Mouse (Mus musculus) intestine, postnatal 0 days (tissue): ENCODE measurements around the gene Bpifc. TPM values are rescaled to one million over a fixed set of nuclear protein-coding genes. Genes with fewer than 3 reads are reported as not detected.
A peak's percentile ranks its signal among the peaks of the same experiment; 100 is the strongest.

Experiments used
- ATAC-seq: fragments of 200-750 bp; cut with Nextera tagmentation; 2 replicates; pipeline ENCODE4 v1.8.0; 2017; ENCODE audit warnings: mild to moderate bottlenecking, moderate TSS enrichment, moderate library complexity
- H3K27ac ChIP-seq: fragments of 300-500 bp; sonication (generic); 2 replicates; pipeline ENCODE4 v1.5.1; 2014; ENCODE audit warnings: mild to moderate bottlenecking, low read depth, low read length, moderate library complexity
- H3K27me3 ChIP-seq: fragments of 300-500 bp; sonication (generic); replicated peaks from 2 replicates; pipeline ENCODE4 v1.6.1; 2014; ENCODE audit warnings: low read length, mixed read lengths; ENCODE audit not compliant: control insufficient read depth, insufficient read depth
- H3K36me3 ChIP-seq: fragments of 300-500 bp; sonication (generic); 2 replicates; pipeline ENCODE4 v1.6.1; 2014; ENCODE audit warnings: mild to moderate bottlenecking, moderate library complexity; ENCODE audit not compliant: control insufficient read depth, insufficient read depth
- H3K4me1 ChIP-seq: fragments of 300-500 bp; sonication (generic); replicated peaks from 2 replicates; pipeline ENCODE4 v1.6.1; 2014; ENCODE audit warnings: antibody characterized with exemption, low read length, mixed read lengths; ENCODE audit not compliant: control insufficient read depth, insufficient read depth
- H3K4me2 ChIP-seq: fragments of 300-500 bp; sonication (generic); replicated peaks from 2 replicates; pipeline ENCODE4 v1.6.1; 2014; ENCODE audit warnings: low read depth, mild to moderate bottlenecking, moderate library complexity
- H3K4me3 ChIP-seq: fragments of 300-500 bp; sonication (generic); 2 replicates; pipeline ENCODE4 v1.5.1; 2014; ENCODE audit warnings: low read depth, low read length
- H3K9ac ChIP-seq: fragments of 300-500 bp; sonication (generic); 2 replicates; pipeline ENCODE4 v1.6.1; 2014; ENCODE audit warnings: mild to moderate bottlenecking, low read depth, low read length
- H3K9me3 ChIP-seq: fragments of 300-500 bp; sonication (generic); 2 replicates; pipeline ENCODE4 v1.6.1; 2016; ENCODE audit warnings: mixed run types; ENCODE audit not compliant: control insufficient read depth
- CTCF ChIP-seq: sonication (generic); IDR thresholded peaks from 2 replicates; pipeline ENCODE4 v1.5.1; 2016; ENCODE audit warnings: low read depth, mild to moderate bottlenecking, control low read depth, antibody characterized with exemption, moderate library complexity
- WGBS: fragments of 180-500 bp; shearing (Covaris S2); extraction: QIAGEN DNeasy Blood & Tissue Kit; methylation state at CpG from one replicate; pipeline ENCODE4 v1.1.7; 2014; 5-methylcytosine and 5-hydroxymethylcytosine counted together
- polyA plus RNA-seq: library from polyadenylated mRNA; unstranded; fragments of >200 nt; fragmentation: Nextera tagmentation; extraction: Ambion mirVana; gene quantifications from 2 replicates; pipeline ENCODE4 v1.2.1, GENCODE M21; 2015

Gene Bpifc
- polyA plus RNA-seq, 1 experiment from 2014 or later = not detected

- Histone ChIP-seq H3K4me2 (peak within 1 kb of the TSS; percentile 68), H3K27me3 (no peaks in the 10 kb centered on the region), H3K9me3 (no peaks in the 10 kb centered on the region), H3K4me3 (peak within 1 kb of the TSS; percentile 87), H3K27ac (peak within 1 kb of the TSS; percentile 96), H3K4me1 (no peaks in the 10 kb centered on the region), H3K36me3 (0 out of 2 replicates have a peak, but pooled peaks cover 3% of the 10 kb centered on the region), H3K9ac (peak within 1 kb of the TSS; percentile 88)
- under 1% methylated on average over 82 of the region's 82 CpGs for WGBS
- peak; percentile 98 for ATAC-seq
- TF ChIP-seq CTCF = peak; percentile 100
Measured at GRCm38 (mm10) chr10:86021749-86022473, 10.2 kb upstream of the Bpifc start, which contains the start of gene Fbxo7. Gene Fbxo7, plus strand, starts transcription at chr10:86021972.

- WGBS = 0% methylated on average over 3 of the region's 3 CpGs
- H3K4me3 ChIP-seq = peak overlapping the region; percentile 87
- 0 out of 2 replicates have a peak, but pooled peaks cover 3% of the 10 kb centered on the region for H3K36me3 ChIP-seq
- H3K9ac ChIP-seq = peak overlapping the region; percentile 88; the same call in 1 of the 2 replicates
- no peaks in the 10 kb centered on the region for H3K9me3 ChIP-seq
- peak overlapping the region; percentile 51 for H3K4me2 ChIP-seq
- H3K27ac ChIP-seq = no peak overlapping the region
- peak; percentile 44 for ATAC-seq
- no peaks in the 10 kb centered on the region for H3K27me3 ChIP-seq
- no peak for TF ChIP-seq CTCF
- no peaks in the 10 kb centered on the region for H3K4me1 ChIP-seq
Measured at GRCm38 (mm10) chr10:86021408-86021748, 9.7 kb upstream of the Bpifc start.

GRCm38 (mm10) chr10:86018813-86019212 is 7.1 kb upstream of the Bpifc start:
- no peaks in the 10 kb centered on the region for H3K9me3 ChIP-seq
- no peak overlapping the region for H3K9ac ChIP-seq
- H3K4me3 ChIP-seq = no peak overlapping the region
- no peaks in the 10 kb centered on the region for H3K4me1 ChIP-seq
- H3K27ac ChIP-seq = no peak overlapping the region
- H3K36me3 ChIP-seq = no peaks in the 10 kb centered on the region
- WGBS = 49% methylated on average over 5 of the region's 5 CpGs
- no peak for TF ChIP-seq CTCF
- H3K4me2 ChIP-seq = no peak overlapping the region
- ATAC-seq = no peak
- H3K27me3 ChIP-seq = no peaks in the 10 kb centered on the region

- H3K27me3 ChIP-seq = no peaks in the 10 kb centered on the region
- H3K4me2 ChIP-seq = no peak overlapping the region
- WGBS = 86% methylated on average over 7 of the region's 7 CpGs
- H3K9ac ChIP-seq = no peak overlapping the region
- ATAC-seq = no peak
- H3K36me3 ChIP-seq = no peaks in the 10 kb centered on the region
- H3K4me3 ChIP-seq = no peak overlapping the region
- no peaks in the 10 kb centered on the region for H3K4me1 ChIP-seq
- no peaks in the 10 kb centered on the region for H3K9me3 ChIP-seq
- H3K27ac ChIP-seq = no peak overlapping the region
- no peak for TF ChIP-seq CTCF
Measured at GRCm38 (mm10) chr10:86017781-86018180, 6.1 kb upstream of the Bpifc start.

- Histone ChIP-seq H3K9ac (no peak overlapping the region), H3K36me3 (no peaks in the 10 kb centered on the region), H3K9me3 (no peaks in the 10 kb centered on the region), H3K27me3 (no peaks in the 10 kb centered on the region), H3K4me1 (no peaks in the 10 kb centered on the region), H3K4me2 (no peak overlapping the region), H3K4me3 (no peak overlapping the region), H3K27ac (no peak overlapping the region)
- WGBS = 70% methylated on average over 2 of the region's 2 CpGs
- no peak for ATAC-seq
- no peak for TF ChIP-seq CTCF
Measured at GRCm38 (mm10) chr10:86011172-86011571, 523 bp downstream of the Bpifc start.

- H3K9ac ChIP-seq = no peak overlapping the region
- WGBS = 8% methylated on average over 6 of the region's 6 CpGs
- H3K27ac ChIP-seq = no peak overlapping the region
- H3K9me3 ChIP-seq = no peaks in the 10 kb centered on the region
- ATAC-seq = no peak
- no peak overlapping the region for H3K4me3 ChIP-seq
- TF ChIP-seq CTCF = no peak
- no peaks in the 10 kb centered on the region for H3K27me3 ChIP-seq
- no peaks in the 10 kb centered on the region for H3K4me1 ChIP-seq
- H3K4me2 ChIP-seq = no peak overlapping the region
- no peaks in the 10 kb centered on the region for H3K36me3 ChIP-seq
Measured at GRCm38 (mm10) chr10:86010636-86011035, 1.1 kb downstream of the Bpifc start.
